Mouse (Mus musculus) neural tube, embryonic 13.5 days (tissue): ENCODE results near the gene Cdc26. TPM values are rescaled to one million over a fixed set of nuclear protein-coding genes. Genes with fewer than 3 reads are reported as not detected.

Experiments used
- ATAC-seq: fragments of 200-750 bp; cut with Nextera tagmentation; 2 replicates; pipeline ENCODE4 v1.8.0; 2017; ENCODE audit warnings: low read depth, mild to moderate bottlenecking, moderate TSS enrichment, moderate library complexity
- H3K27ac ChIP-seq: fragments of 300-500 bp; sonication (generic); replicated peaks from 2 replicates; pipeline ENCODE4 v1.5.1; 2015; ENCODE audit warnings: moderate library complexity, mild to moderate bottlenecking, inconsistent platforms
- H3K27me3 ChIP-seq: fragments of 300-500 bp; sonication (generic); 2 replicates; pipeline ENCODE4 v1.6.1; 2015; ENCODE audit warnings: mild to moderate bottlenecking, inconsistent platforms
- H3K36me3 ChIP-seq: fragments of 300-500 bp; sonication (generic); 2 replicates; pipeline ENCODE4 v1.6.1; 2015; ENCODE audit warnings: mild to moderate bottlenecking, inconsistent platforms
- H3K4me1 ChIP-seq: fragments of 300-500 bp; sonication (generic); replicated peaks from 2 replicates; pipeline ENCODE4 v1.6.1; 2015; ENCODE audit warnings: inconsistent platforms
- H3K4me2 ChIP-seq: fragments of 300-500 bp; sonication (generic); 2 replicates; pipeline ENCODE4 v1.6.1; 2015; ENCODE audit warnings: inconsistent platforms, mild to moderate bottlenecking, moderate library complexity
- H3K4me3 ChIP-seq: fragments of 300-500 bp; sonication (generic); 2 replicates; pipeline ENCODE4 v1.5.1; 2015; ENCODE audit warnings: mild to moderate bottlenecking, inconsistent platforms
- H3K9ac ChIP-seq: fragments of 300-500 bp; sonication (generic); 2 replicates; pipeline ENCODE4 v1.6.1; 2015; ENCODE audit warnings: moderate library complexity, mild to moderate bottlenecking, inconsistent platforms
- H3K9me3 ChIP-seq: fragments of 300-500 bp; sonication (generic); 2 replicates; pipeline ENCODE4 v1.6.1; 2016; ENCODE audit warnings: inconsistent platforms
- WGBS: fragments of 180-500 bp; shearing (Covaris S2); methylation state at CpG from one replicate; pipeline ENCODE4 v1.1.7; 2015; 5-methylcytosine and 5-hydroxymethylcytosine counted together
- polyA plus RNA-seq: library from polyadenylated mRNA; unstranded; fragments of >200 nt; fragmentation: Nextera tagmentation; extraction: Ambion mirVana; gene quantifications from 2 replicates; pipeline ENCODE4 v1.2.1, GENCODE M21; 2015

Cdc26 gene
- polyA plus RNA-seq, 1 experiment from 2014 or later: 98.8 TPM

DNA sequence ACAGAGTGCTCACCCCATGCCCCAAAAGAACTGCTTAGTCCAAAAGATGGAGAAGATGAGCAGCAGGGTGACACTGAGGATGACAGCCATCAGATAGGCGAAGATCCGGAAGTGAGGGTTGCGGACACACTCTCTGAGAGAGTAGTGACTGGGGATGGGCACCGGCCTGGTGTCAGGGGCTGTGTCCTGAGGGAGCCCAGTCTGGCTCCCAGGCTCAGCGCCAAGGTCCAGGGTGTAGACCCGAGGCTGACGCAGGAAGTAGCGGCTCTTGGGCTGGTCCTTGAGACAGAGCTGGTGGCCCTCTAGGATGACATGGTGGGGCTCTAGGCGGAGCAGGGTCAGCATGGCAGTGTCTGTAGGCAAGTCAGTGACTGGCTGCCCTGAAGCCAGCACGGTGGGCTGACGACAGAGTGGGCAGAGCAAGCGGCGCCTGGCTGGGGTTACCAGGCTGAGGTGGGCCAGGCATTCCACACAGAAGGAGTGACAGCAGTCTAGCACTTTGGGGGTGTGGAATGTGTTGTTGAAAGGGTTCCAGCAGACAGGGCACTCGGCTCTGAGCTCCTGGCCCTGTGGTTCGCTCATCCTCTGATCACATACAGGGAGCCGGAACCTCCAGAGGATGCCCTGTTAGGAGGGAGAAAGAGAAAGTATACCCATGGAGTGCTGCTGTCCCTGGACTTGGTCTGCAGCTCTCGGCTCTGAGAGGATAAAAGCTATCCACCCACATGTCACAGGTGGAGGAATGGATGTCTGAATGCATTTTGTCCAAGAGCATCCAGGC is 19.7 kb upstream of the Cdc26 start:
- WGBS: 82% methylated on average over 17 of the region's 17 CpGs

DNA sequence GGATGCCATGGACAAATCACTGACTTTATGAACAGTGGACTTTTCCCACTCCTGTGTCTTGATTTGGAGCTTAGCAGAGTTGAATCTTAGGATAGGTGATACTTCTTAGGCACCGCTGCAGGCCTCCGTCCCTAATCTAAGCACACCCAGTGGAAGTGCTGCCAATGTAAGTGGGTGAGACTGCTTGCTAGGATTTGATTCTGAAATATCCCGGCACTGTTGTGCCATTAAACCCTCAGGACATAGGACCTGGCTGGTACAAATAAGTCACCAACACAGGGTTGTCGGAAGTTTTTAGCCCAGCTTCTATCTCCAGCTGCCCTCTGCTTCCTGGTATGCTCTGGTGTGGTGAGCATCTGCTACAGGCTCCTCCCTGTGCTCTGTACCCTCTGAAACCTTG is 17.4 kb upstream of the Cdc26 start:
- Histone ChIP-seq H3K9me3 (no peaks in the 10 kb centered on the region), H3K27me3 (no peaks in the 10 kb centered on the region), H3K4me3 (no peak overlapping the region), H3K36me3 (peaks cover 52% of the 10 kb centered on the region), H3K4me2 (no peak overlapping the region), H3K9ac (no peak overlapping the region), H3K27ac (no peak overlapping the region), H3K4me1 (no peaks in the 10 kb centered on the region)
- WGBS: 92% methylated on average over 4 of the region's 4 CpGs
- no peak for ATAC-seq

More for the DNA sequence above, 19.7 kb upstream of the Cdc26 start:
- Histone ChIP-seq H3K9me3 (no peaks in the 10 kb centered on the region), H3K4me1 (no peaks in the 10 kb centered on the region), H3K27ac (no peak overlapping the region), H3K27me3 (no peaks in the 10 kb centered on the region), H3K36me3 (peaks cover 29% of the 10 kb centered on the region), H3K4me3 (no peak overlapping the region), H3K9ac (no peak overlapping the region), H3K4me2 (no peak overlapping the region)
- ATAC-seq: no peak

- Histone ChIP-seq H3K9me3 (no peaks in the 10 kb centered on the region), H3K36me3 (peaks cover 100% of the 10 kb centered on the region), H3K4me3 (no peak overlapping the region), H3K27me3 (no peaks in the 10 kb centered on the region), H3K4me2 (no peak overlapping the region), H3K9ac (no peak overlapping the region), H3K4me1 (no peaks in the 10 kb centered on the region), H3K27ac (no peak overlapping the region)
- ATAC-seq: no peak
- WGBS: 98% methylated on average over 6 of the region's 6 CpGs
These were observed 10.6 kb upstream of the Cdc26 start for GRCm38 (mm10) chr4:62419091-62419490.

GRCm38 (mm10) chr4:62418448-62418847 is 10.0 kb upstream of the Cdc26 start:
- Histone ChIP-seq H3K4me3 (no peak overlapping the region), H3K27me3 (no peaks in the 10 kb centered on the region), H3K9ac (no peak overlapping the region), H3K9me3 (no peaks in the 10 kb centered on the region), H3K4me2 (no peak overlapping the region), H3K36me3 (peaks cover 100% of the 10 kb centered on the region), H3K4me1 (no peaks in the 10 kb centered on the region), H3K27ac (no peak overlapping the region)
- ATAC-seq: no peak
- WGBS: 89% methylated on average over 8 of the region's 8 CpGs

DNA sequence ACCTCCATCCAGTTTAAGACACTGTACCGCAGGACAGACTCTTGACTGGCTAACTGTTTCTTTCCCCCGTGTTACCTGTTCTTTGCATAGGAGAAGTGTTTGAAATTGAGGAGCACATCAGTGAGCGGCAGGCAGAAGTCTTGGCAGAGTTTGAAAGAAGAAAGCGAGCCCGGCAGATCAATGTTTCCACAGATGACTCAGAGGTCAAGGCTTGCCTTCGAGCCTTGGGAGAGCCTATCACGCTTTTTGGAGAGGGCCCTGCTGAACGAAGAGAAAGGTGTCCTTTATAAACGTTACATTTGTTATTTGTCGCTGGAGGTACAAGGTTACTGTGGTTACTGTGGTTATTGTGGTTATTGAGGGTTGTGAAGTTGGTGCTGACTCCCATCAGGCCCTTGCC is 3.2 kb upstream of the Cdc26 start:
- no peak overlapping the region for H3K4me3 ChIP-seq

GRCm38 (mm10) chr4:62410325-62410724 is 1.9 kb upstream of the Cdc26 start:
- Histone ChIP-seq H3K27ac (no peak overlapping the region), H3K9me3 (no peaks in the 10 kb centered on the region), H3K27me3 (no peaks in the 10 kb centered on the region), H3K36me3 (peaks cover 41% of the 10 kb centered on the region), H3K4me3 (peak overlapping the region; percentile 82; the same call in 1 of the 2 replicates), H3K9ac (0 out of 2 replicates have a peak overlapping the region, but pooled peaks have one; percentile 82), H3K4me1 (peaks cover 37% of the 10 kb centered on the region), H3K4me2 (peak overlapping the region; percentile 89)
- 89% methylated on average over 2 of the region's 2 CpGs for WGBS
- no peak for ATAC-seq

More for the DNA sequence above, 3.2 kb upstream of the Cdc26 start:
- WGBS: 92% methylated on average over 10 of the region's 10 CpGs
- no peak overlapping the region for H3K9ac ChIP-seq
- no peaks in the 10 kb centered on the region for H3K27me3 ChIP-seq
- no peak overlapping the region for H3K4me2 ChIP-seq
- ATAC-seq: no peak
- peaks cover 54% of the 10 kb centered on the region for H3K36me3 ChIP-seq
- H3K9me3 ChIP-seq: no peaks in the 10 kb centered on the region
- H3K4me1 ChIP-seq: peaks cover 24% of the 10 kb centered on the region
- no peak overlapping the region for H3K27ac ChIP-seq

DNA sequence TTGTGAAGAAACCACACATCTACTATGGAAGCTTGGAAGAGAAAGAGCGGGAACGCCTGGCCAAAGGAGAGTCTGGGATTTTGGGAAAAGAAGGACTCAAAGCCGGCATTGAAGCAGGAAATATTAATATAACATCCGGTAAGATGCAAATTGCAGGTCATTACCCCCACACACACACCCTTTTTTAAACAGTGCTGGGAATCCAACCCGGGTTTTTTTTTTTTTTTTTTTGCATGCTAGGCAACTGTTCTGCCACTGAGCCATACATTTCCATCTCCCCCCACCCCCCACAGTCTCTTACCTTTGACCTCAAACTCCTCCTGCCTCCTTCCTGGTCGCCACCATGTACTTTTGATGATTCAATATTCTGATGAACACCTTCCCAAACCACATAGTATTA is 1.2 kb upstream of the Cdc26 start:
- H3K36me3 ChIP-seq: peaks cover 34% of the 10 kb centered on the region
- no peak overlapping the region for H3K27ac ChIP-seq
- 41% methylated on average over 6 of the region's 6 CpGs for WGBS
- no peaks in the 10 kb centered on the region for H3K27me3 ChIP-seq
- H3K4me1 ChIP-seq: peaks cover 44% of the 10 kb centered on the region
- H3K4me2 ChIP-seq: peak overlapping the region; percentile 89
- H3K9ac ChIP-seq: peak overlapping the region; percentile 82
- H3K9me3 ChIP-seq: no peaks in the 10 kb centered on the region
- peak overlapping the region; percentile 82 for H3K4me3 ChIP-seq
- no peak for ATAC-seq

- WGBS: under 1% methylated on average over 35 of the region's 35 CpGs
- Histone ChIP-seq H3K27me3 (no peaks in the 10 kb centered on the region), H3K9me3 (no peaks in the 10 kb centered on the region), H3K36me3 (peaks cover 26% of the 10 kb centered on the region), H3K4me2 (peak overlapping the region; percentile 51), H3K9ac (peak overlapping the region; percentile 85), H3K27ac (peak overlapping the region; percentile 72), H3K4me1 (peaks cover 54% of the 10 kb centered on the region), H3K4me3 (peak overlapping the region; percentile 82)
- ATAC-seq: peak; percentile 57
These were observed 486 bp downstream of the Cdc26 start for GRCm38 (mm10) chr4:62407730-62408582.

DNA sequence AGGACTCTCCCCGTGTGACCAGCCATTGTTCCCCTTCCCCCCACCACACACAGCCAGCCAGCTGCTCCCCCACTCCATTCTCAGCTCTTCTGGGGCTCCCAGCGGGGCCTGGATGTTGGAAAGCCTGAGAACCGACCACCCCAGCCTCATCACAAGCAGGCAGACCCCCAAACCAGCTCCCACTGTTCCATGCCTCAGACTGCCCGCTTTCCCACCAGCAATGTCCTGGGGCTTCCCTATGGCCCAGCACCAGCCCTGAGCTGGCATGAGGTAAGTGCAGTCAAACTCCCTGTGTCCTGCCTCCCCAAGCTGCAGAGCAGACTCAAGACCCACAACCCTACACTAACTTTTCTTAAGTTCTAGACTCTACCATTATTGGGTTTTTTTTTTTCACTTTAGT is 2.3 kb downstream of the Cdc26 start:
- peak overlapping the region; percentile 18; the same call in 1 of the 2 replicates for H3K4me2 ChIP-seq
- H3K27ac ChIP-seq: no peak overlapping the region
- no peaks in the 10 kb centered on the region for H3K9me3 ChIP-seq
- no peak for ATAC-seq
- H3K9ac ChIP-seq: no peak overlapping the region
- H3K27me3 ChIP-seq: no peaks in the 10 kb centered on the region
- 78% methylated on average over 4 of the region's 4 CpGs for WGBS
- H3K36me3 ChIP-seq: peaks cover 27% of the 10 kb centered on the region
- H3K4me3 ChIP-seq: no peak overlapping the region
- H3K4me1 ChIP-seq: peaks cover 54% of the 10 kb centered on the region

DNA sequence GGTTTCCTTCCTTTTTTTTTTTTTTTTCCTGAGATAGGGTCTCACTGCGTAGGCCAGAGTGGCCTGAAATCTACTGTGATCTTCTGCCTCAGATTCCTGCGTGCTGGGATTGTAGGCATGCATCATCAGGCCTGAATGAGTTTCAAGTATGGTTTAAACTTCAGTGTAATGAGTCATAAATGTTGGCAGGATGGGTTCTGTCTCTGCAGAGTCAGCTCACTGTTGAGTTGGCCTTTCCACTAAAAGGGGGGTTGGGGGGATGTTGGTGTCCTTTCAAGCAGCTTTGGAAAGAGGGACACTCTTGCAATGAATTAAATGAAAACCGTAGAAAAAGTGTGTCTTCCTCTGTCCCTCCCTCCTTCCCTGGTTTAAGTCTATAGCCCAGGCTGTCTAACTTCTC is 9.5 kb downstream of the Cdc26 start:
- peaks cover 87% of the 10 kb centered on the region for H3K36me3 ChIP-seq
- no peak overlapping the region for H3K4me2 ChIP-seq
- no peak overlapping the region for H3K27ac ChIP-seq
- H3K9ac ChIP-seq: no peak overlapping the region
- no peak overlapping the region for H3K4me3 ChIP-seq
- ATAC-seq: no peak
- H3K9me3 ChIP-seq: no peaks in the 10 kb centered on the region
- WGBS: 92% methylated on average over 3 of the region's 3 CpGs
- H3K4me1 ChIP-seq: 0 out of 2 replicates have a peak, but pooled peaks cover 5% of the 10 kb centered on the region
- no peaks in the 10 kb centered on the region for H3K27me3 ChIP-seq

DNA sequence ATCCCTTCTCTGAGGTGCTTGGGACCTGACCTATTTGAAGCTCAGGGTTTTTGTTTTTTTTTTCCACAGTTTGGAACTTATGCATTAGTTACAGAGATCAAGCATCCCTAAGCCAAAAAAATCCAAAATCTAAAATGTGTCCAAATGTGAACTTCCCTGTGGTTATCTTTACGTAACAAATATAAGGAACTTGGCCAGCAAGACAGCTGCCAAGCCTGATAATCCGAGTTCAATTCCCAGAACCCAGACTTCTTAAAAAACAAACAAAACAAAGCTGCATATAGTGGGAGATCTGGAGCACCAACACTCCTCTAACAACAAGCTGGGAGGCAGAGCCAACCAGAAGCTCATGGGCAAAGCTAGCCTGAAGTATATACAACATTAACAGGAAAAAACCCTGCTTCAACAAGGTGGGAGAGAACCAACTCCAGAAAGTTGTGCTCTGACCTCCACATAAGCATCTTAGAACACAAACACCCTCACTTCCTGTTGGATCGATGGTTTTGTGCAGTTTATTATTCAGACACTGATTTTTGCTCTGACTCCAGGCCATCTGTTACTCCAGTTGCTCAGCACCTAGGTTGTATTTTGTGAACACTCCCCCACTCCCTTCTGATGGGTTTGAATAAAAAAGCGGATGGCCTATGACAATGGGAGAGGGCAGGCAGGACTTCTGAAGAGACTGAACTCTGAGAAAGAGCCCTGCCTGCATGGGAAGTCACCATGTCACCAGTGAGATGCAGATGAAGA is 10.7 kb downstream of the Cdc26 start:
- H3K27ac ChIP-seq: no peak overlapping the region
- H3K9me3 ChIP-seq: no peaks in the 10 kb centered on the region
- H3K4me2 ChIP-seq: no peak overlapping the region
- H3K9ac ChIP-seq: no peak overlapping the region
- H3K4me1 ChIP-seq: no peaks in the 10 kb centered on the region
- no peak overlapping the region for H3K4me3 ChIP-seq
- H3K36me3 ChIP-seq: peaks cover 88% of the 10 kb centered on the region
- no peak for ATAC-seq
- 82% methylated on average over 4 of the region's 4 CpGs for WGBS
- H3K27me3 ChIP-seq: no peaks in the 10 kb centered on the region

- Histone ChIP-seq H3K36me3 (peaks cover 88% of the 10 kb centered on the region), H3K27me3 (no peaks in the 10 kb centered on the region), H3K4me1 (no peaks in the 10 kb centered on the region), H3K27ac (no peak overlapping the region), H3K4me3 (no peak overlapping the region), H3K4me2 (no peak overlapping the region), H3K9ac (no peak overlapping the region), H3K9me3 (no peaks in the 10 kb centered on the region)
- no peak for ATAC-seq
- WGBS: 97% methylated on average over 1 of the region's 1 CpGs
These were observed 12.6 kb downstream of the Cdc26 start for GRCm38 (mm10) chr4:62395806-62396205.
